Mouse (Mus musculus): Measurements from ENCODE around the gene Nop56. TPM values are rescaled to one million over a fixed set of nuclear protein-coding genes. Genes with fewer than 3 reads are reported as not detected.
A peak's percentile ranks its signal among the peaks of the same experiment; 100 is the strongest.

The Nop56 gene
- total RNA-seq (2022) = 10 to 100 TPM; 28.5 to 45.1 (median 31.8) TPM

DNA sequence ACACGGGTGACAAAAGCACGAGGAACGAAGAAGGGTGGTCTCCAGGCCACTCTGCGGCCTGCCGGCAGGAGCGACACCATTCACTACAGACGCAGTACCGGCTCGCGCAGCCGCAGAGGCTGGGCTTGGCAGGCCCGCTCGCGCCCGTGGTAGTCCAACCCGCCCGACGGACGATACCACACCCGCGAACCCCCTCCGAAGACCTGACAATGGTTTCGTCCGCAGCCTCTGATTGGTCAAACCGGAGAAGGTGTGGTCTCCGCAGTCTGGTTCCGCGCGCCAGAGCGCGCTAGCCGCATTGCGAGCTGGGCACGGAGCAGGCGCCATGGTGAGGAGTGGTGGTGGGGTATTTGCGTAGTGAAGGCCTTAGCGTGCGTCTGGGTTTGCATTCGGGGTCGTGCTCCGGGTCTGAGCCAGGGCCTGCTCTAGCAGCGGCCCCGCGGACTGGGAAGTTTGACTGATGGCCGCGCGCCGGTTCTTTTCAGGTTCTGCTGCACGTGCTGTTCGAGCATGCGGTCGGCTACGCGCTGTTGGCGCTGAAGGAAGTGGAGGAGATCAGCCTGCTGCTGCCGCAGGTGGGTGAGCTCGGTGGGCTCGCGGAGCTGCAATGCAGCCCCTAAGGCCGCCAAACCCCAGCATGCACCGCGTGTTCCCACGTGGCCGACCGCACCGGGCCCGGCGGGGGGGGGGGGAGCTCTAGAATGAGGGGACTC is at the start of gene Nop56:
Gene Nop56 (plus strand): TSS at position 282 of the 713 bp plus-strand sequence.
- DNase-seq (ENCODE audit: low spot score in 2 of 2) = peak; percentile 98 to 99

DNA sequence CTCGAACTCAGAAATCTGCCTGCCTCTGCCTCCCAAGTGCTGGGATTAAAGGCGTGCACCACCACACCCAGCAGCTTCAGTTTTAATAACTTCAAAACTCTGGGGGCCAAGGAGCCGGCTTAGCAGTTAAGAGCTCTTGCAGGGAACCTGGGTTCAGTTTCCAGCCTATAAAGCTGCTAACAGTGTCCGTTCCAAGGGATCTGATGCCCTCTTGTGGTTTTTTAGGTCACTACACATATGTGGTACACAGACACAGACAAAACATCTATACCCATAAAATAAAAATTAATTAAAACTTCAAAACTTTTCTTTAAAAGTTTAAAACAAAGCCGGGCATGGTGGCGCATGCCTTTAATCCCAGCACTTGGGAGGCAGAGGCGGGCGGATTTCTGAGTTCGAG is 27.3 kb upstream of the Nop56 start:
- no peak for DNase-seq (ENCODE audit: low spot score in 2 of 2)

DNA sequence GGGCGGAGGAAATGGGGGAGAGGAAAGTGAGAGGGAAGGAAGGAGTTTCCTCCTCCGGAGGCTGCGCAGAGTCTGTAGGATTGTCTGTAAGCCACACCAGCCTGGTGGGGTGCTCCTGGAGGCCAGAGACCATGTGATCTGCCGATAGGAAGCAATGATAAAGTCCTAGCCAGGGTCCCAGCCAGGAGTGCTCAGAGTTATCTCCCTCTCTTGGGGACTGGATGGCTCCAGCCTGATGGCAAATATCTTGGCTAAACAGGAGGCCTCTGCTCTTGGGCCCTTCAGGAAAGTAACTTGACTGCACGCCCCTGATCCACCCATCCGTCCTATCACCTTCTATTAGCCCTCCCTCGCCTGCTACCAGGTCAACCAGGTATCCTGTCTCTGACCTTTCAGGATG is 26.0 kb upstream of the Nop56 start:
- no peak for DNase-seq (ENCODE audit: low spot score in 2 of 2)

DNA sequence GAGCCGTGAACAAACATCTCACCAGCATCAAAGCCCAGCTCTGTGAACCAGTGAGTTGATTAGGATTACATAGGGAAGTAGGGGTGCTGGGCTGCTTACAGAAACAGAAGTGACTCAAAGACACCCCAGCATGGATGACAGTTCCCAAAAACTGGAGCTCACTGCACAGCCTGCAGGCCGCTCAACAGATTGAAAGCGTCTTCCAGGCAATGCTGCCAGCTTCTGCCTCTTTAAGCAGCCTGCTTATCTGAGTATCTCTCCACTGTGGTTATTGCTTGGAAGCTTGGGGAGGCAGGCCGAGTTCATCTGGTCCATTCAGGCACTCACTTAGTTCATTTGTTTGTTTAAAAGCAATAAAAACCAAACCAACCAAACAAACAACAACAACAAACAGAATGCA is 17.5 kb upstream of the Nop56 start:
- no peak for DNase-seq (ENCODE audit: low spot score in 2 of 2)

GRCm38 (mm10) chr2:130260822-130261221 is 13.4 kb upstream of the Nop56 start:
- no peak for DNase-seq (ENCODE audit: low spot score in 2 of 2)

DNA sequence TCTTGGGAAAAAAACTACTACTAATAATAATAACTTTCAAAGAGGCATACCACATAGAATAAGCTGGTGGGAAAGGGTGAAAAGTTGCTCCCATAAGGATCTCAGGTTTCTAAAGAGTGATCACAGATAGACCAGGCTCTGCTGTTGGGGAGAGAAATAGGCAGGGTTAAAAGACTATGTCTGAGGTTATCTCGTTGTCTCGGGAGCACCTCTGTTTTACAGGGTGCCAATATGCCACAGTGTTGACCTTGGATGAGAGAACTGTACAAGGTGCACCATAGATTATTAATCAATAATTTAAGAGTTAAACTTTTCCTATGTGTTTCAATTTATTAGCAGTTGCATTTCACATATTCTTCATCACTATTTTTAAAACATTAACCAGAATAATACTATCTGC is 12.3 kb upstream of the Nop56 start:
- no peak for DNase-seq (ENCODE audit: low spot score in 2 of 2)

- DNase-seq (ENCODE audit: low spot score in 2 of 2) = no peak
Observed at GRCm38 (mm10) chr2:130262398-130262797, 11.8 kb upstream of the Nop56 start.

- no peak for DNase-seq (ENCODE audit: low spot score in 2 of 2)
Observed at GRCm38 (mm10) chr2:130265520-130265919, 8.7 kb upstream of the Nop56 start.

DNA sequence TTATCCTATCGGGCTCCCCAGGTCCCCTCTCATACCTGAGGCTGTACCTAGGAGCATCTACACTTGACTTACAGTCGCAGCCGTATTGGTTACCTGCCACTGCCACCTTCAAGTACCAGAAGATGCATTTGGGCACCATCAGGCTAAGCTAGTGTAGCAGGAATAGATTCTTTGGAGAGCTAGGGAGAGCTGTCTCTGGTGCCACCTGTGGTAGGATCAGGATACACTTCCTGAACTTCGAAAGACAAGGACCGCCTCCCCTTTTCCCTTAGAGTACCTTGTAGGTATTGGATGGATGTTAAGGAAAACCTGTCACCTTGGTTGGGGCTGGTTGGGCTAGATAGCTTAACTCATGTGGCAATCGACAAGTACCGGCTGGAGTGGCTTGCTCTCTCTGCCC is 6.2 kb upstream of the Nop56 start:
- DNase-seq (ENCODE audit: low spot score in 2 of 2) = no peak

DNA sequence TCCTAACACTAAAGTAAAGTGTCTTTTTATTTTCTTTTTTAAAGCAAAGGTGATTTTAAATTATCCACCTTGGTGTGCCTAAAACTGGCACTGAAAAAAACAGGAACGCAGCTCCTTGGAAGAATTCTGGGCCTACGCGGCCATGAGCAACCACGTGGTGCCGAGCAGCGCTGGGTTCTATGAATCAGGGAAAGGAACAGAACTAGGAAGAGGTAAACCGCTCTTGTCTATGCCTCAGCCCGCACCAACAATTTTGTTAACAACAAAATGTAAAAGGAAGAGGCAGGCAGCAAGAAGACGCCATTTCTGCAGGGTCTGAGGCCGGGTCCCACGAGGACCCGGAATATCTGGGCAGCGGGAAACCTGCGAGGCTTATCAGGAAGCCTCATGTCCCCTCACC is 498 bp upstream of the Nop56 start:
- no peak for DNase-seq (ENCODE audit: low spot score in 2 of 2)

DNA sequence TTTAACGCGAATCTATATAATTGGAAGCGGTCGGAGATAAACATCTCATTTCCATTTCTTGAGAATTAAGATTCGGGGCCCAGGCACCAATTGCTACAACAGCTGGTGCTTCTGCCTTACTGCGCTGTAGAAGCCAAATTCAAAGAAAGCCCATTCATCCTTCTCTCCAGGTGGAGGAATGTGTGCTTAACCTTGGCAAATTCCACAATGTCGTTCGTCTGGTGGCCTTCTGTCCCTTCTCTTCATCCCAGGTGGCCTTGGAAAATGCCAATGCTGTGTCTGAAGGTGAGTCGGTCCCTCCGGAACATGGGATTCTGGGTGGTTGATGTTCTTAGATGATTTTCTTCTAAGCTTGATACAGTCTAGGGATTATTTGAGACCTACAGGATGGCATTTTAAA is 632 bp downstream of the Nop56 start:
- DNase-seq (ENCODE audit: low spot score in 2 of 2) = no peak

GRCm38 (mm10) chr2:130275649-130276048 is 1.4 kb downstream of the Nop56 start:
- no peak for DNase-seq (ENCODE audit: low spot score in 2 of 2)

DNA sequence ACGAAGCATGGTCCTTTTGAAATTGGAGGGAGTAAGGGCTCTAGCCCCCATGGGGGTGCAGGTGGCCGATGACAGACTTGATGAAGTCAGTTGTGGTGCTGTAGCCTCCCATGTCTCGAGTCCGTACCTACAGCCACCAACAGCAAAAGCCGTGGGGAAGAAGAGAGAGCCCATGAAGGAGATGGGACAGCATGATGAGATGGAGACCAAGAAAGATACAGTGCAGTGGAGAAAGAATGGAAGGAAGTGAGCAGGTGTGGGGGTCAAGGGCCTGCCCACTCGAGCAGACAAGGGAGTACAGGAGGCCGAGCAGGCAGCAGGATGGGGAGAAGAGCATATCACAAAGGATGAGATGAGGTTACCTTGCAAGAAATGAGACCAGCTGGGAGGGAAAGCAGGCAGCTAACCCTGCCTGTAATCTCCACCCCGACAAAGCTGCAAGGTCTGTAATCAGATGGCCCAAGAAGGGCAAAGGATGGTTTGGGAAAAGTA is 5.4 kb downstream of the Nop56 start:
- no peak for DNase-seq (ENCODE audit: low spot score in 2 of 2)

DNA sequence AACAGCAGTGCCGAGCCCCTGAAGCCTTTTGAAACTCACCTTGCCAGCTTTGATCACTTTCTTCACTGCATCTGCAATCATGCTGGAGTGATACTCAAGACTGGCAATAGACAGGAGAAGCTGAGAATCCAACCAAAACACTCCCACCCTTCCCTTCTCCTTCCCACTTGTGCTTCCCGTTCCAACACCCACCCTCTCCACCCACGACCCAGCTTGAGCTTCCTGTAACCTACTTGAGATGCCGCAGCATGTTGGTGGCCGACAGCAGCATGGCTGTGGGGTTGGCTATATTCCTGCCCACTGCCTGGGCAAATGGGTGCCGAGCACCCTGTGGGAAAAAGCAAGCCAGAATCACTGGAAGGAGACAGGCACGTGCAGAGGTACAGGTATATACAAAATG is 6.0 kb downstream of the Nop56 start:
- DNase-seq (ENCODE audit: low spot score in 2 of 2) = no peak

DNA sequence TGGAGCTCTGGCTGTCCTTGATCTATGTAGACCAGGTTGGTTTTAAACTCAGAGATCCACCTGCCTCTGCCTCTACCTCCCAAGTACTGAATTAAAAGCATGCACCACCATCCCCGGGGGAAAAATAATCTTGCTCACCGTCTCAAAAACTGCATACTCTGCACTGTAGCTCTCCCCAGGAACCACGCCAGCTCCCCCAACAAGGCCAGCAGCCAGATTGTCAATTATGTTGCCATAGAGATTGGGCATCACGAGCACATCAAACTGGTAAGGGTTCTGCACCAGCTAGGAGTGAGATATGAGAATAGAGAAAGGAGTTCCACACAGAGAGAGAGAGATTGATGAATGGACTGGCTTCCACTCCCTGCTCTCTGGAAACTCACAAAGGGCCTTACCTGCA is 6.6 kb downstream of the Nop56 start:
- no peak for DNase-seq (ENCODE audit: low spot score in 2 of 2)

DNA sequence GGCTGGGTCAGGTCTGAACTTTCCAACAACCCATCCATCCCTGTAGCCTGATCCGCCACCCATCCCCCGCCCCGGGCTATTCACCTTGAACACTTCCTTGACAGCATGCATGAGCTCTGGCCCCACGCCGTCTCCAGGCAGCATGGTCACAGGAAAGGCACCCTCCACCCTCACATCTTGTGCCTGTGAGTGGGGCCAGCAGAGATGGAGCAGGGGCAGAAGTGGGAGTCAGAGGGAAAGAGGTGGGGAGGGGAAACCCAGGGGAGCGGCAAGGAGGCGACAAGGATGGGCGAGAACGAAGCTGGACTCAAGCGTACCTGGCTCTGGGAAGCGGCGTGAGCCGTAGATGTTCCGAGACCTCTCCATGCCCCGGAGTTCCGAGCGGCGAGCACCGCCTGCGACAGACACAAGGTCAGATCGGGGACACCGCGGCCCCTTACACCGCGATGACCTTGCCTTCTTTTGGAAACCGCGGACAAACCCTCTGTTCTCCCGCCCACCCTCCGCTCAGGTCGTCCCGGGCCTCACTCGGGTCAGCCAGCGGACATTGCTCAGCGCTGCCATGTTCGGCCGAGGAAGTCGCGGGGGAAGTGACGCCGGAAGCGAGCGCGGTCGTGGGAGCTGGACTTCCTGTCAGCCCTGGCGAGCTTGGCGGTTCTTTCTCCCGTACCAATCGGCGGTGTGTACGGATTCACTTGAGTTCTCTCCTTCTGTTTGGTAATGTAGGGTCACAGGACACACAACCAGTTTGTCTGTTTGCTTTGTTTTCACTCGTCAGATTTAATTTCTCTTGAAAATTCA is 9.8 kb downstream of the Nop56 start, which contains the start of gene Idh3b:
Gene Idh3b (minus strand): TSS at position 694 of the 801 bp plus-strand sequence.
- DNase-seq (ENCODE audit: low spot score in 2 of 2) = peak; percentile 69 to 75

DNA sequence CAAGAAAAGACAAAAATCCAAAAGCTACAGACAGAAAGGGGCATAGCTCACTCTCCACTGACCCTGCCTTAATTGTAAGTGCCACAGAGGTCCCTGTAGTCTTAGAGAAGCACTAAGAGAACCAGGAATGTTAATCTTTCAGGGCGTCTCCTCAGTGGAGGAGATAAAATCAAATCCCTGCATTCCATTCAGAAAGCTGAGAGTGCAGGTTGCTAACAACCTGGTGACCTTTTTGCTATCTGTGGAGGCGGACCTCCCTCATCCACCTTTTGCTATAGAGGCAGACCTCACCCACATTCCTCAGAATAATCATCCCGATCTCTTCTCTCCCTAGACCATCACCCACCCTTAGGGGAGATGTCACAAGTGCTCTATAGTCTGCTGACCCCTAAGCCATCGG is 14.9 kb downstream of the Nop56 start:
- no peak for DNase-seq (ENCODE audit: low spot score in 2 of 2)

GRCm38 (mm10) chr2:130291434-130291833 is 17.2 kb downstream of the Nop56 start:
- DNase-seq (ENCODE audit: low spot score in 2 of 2) = no peak

GRCm38 (mm10) chr2:130293009-130293408 is 18.8 kb downstream of the Nop56 start:
- DNase-seq (ENCODE audit: low spot score in 2 of 2) = no peak

GRCm38 (mm10) chr2:130293486-130293885 is 19.3 kb downstream of the Nop56 start:
- DNase-seq (ENCODE audit: low spot score in 2 of 2) = no peak

DNA sequence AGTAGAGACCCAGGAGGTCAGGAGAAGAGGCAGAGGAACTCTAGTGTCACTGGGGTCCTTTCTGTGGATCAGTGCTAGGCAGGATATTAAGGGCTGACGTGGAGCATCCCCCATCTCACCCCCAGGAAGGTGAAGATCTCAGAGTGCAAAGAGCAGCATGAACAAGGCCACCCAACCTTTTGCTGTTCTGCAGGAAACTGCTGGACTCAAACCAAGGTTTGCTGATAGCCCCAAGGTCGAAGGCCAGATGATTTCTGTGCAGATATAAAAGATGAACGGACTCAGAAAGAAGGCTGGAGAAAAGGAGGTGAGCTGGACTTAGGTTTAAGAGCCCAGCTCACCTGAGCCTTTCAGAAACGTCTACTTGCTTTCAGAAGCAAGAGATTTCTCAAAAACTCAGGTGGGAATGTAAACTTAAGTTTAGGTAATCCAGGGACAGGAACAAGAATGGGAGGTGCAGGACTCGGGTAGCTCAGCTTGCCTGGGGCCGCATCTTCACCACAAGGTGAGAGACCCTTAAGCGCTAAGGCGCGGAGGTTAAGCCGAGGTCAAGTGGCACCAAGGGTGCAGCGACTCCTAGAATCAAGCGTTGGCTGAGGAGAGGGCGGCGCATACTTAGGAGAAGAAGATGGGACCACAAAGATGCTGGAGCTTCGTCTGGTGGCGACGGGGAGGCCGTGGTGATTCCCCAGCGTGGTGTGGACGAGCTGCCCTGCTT is 20.1 kb downstream of the Nop56 start:
- DNase-seq (ENCODE audit: low spot score in 2 of 2) = no peak

GRCm38 (mm10) chr2:130294936-130295277 is 20.7 kb downstream of the Nop56 start, which contains the start of gene Ebf4:
Gene Ebf4, plus strand, starts transcription at chr2:130295169.
- DNase-seq (ENCODE audit: low spot score in 2 of 2) = no peak
